Mouse (Mus musculus) adrenal gland, postnatal 4 days (tissue): ENCODE measurements around the gene Lamb1. TPM values are rescaled to one million over a fixed set of nuclear protein-coding genes. Genes with fewer than 3 reads are reported as not detected.

Experiments
- DNase-seq, 2 experiments: peaks; one replicate each; pipeline ENCODE4 v3.0.0; 2021 to 2022; ENCODE audit warnings: low spot score in 2 of 2, mixed read lengths in 2 of 2
- total RNA-seq, 2 experiments: library from RNA; stranded (reverse); gene quantifications; 2 replicates each; pipeline ENCODE4 v1.2.3; 2021

Lamb1 gene
- total RNA-seq, 2 experiments from 2014 or later = 236 to 271 TPM

DNA sequence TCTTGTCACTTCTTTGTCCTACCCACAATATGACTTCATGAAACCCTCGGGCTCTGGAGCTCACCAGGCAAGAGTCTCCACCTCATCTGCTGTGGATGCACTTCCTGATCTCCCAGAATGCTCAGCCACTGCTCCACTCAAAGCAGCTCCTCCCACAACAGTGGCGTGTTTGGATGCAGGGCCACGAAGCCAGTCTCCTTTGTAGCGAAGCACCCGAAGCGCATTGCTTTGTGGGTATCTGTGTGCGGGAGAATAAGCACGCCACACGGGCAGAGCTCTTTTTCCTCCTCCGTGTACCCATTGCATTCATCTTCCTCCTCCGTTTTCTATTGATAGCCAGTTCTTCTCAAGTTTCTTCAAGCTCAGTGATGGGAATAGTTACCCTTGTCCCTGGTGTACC lies 112.2 kb downstream of the Lamb1 start:
- DNase-seq = no peak

Other genes with a start within 250 kb of the Lamb1 start
- 1 to 10 TPM; 1.4 to 1.9 TPM for gene Fam110c, start 191.4 kb upstream of the Lamb1 start, total RNA-seq
- not detected for gene Gm6993, start 24.5 kb upstream of the Lamb1 start, total RNA-seq
- 100 to 1,000 TPM; 226 to 243 TPM for gene Dld, start 86.2 kb downstream of the Lamb1 start, total RNA-seq
- gene Slc26a3, start 125.6 kb downstream of the Lamb1 start, total RNA-seq = under 1 TPM in 1 of 2 experiments, not detected in 1; 0.17 TPM
- gene Cbll1, start 234.4 kb downstream of the Lamb1 start, total RNA-seq = 10 to 100 TPM; 20.9 to 21.8 TPM